Mouse (Mus musculus): ENCODE results near the gene Cenpp.
A peak's percentile ranks its signal among the peaks of the same experiment; 100 is the strongest.
"Not testable (repeated sequence)": the region's sequence is repeated elsewhere in the genome, so short reads cannot be mapped to it uniquely, and the experiment has no call there.

The Cenpp gene

GRCm38 (mm10) chr13:49603603-49604002, 49.0 kb downstream of the Cenpp start:
- DNase-seq = no peak

- DNase-seq = not testable (repeated sequence)
These were observed 50.0 kb downstream of the Cenpp start for GRCm38 (mm10) chr13:49602541-49602940.

DNA sequence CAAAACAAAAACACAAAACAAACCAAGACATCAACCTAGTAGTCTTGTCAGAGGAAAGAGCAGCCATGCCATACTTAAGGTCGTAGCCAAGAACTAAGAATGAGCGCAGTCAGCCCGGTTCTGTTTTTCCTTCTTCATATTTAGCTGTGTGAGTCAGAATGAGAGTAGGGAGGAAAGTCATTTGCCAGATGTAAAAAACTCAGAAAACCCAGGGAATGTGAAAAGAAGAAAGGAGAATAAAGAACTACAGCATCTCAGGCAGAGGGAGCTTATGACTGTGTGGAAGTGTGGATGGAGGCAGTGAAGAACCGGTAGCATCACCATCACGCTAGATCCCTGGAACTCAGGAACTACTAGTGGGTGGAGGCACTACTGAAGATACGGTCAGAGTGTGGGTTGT, 66.5 kb downstream of the Cenpp start:
- DNase-seq = no peak

DNA sequence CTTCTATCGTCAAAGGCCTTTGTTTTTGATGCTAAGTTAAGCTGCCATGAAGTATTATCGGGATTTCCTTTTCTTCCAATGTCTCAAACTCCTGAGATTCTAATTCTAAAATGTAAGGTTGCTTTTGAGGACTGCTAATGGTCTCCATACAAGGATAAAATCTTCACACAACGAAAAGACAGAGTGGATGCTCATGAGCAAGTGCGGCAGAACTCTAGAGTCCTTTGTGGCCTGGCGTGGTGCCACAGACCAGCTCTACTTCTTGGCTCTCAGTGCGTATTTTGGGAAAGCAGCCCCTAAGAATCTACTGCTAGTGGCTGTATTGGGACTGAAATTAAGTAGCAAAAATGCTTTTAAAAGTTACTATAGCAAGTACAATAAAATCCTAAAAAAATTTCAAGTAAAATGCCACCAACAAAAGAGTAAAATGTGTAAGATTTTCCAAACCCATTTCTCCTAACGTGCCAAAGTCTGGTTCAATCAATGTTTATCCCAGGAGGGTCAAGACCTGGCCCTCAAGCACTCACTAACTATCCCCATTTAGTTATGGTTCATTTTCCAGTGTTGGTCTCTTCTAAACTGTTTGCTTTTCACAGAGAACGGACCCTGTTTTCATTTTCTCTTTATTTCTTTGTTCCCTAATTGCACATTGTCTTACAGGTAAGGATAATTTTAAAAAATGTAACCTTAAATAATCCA, 68.1 kb downstream of the Cenpp start:
- DNase-seq = peak; percentile 41

- no peak for DNase-seq
These were observed 68.7 kb downstream of the Cenpp start for GRCm38 (mm10) chr13:49583859-49584258.

DNA sequence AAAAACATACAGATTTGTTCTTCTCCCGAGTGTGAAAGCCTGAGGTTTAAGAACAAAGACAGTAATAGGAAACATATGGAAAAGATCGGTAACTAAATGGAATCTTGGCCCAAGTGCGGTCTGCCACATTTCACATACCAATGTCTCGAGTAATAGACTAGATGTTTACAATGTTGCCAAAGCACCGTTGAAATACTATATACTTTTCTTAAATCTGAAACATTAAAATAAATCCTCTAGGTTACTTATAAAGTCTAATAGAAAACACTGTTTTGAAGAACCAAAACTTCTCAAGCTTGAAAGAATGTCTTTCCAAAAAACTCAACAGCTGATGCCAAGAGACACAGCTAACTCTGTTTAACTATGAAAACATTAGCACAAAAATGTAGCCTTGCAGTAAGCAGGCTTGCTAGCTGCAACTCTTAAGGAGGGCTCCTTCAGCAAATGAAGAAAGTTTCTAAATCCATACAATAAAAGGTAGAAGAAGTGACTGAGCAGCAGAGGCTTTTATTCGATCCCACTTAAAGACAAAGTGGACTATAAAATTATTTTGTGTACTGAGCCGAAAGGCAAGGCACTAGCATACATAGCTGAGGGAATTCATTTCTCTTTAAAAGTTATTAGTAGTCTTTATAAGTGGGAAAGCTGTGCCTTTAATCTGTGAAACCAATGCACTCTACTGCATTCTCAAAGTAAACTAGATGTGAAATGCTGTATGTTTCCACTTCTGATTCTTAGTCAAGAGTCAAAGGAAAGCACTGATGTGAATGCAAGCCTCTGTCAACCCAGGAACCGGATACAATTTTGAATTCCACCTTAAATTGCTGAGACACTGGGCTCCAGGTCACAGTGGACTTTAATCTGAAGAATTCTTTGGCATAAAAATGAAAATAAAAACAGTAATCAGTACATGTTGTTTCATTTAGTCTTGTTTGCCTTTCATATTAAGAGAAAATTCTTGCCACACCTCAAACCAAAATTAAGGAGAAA, 70.7 kb downstream of the Cenpp start, which contains the start of gene Omd:
TSS of gene Omd (plus strand) at position 922 of the 990 bp plus-strand sequence.
- no peak for DNase-seq

GRCm38 (mm10) chr13:49571418-49571817, 81.2 kb downstream of the Cenpp start:
- DNase-seq = no peak

- no peak for DNase-seq
These were observed 82.2 kb downstream of the Cenpp start for GRCm38 (mm10) chr13:49570371-49570770.

- no peak for DNase-seq
These were observed 88.2 kb downstream of the Cenpp start for GRCm38 (mm10) chr13:49564347-49564746.

DNA sequence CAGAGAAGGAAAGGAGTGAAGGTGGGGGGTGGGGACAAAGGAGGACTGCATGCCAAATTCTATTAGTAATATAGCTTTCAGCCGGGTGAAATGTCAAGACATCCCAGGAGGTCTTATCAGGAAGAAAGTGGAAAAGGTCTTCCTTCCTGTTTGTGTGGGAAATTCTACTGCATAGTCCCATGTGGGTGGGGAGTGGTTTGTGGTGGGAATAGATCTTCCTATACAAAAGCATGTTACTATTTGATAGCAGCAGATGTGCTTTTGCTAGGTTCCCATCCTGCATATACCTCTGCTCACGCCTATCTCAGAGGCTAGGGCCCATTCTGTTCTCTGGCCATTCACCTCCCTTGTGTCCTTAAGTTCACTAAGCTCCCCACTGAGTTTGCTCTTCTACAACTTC, 91.7 kb downstream of the Cenpp start:
- DNase-seq = no peak

DNA sequence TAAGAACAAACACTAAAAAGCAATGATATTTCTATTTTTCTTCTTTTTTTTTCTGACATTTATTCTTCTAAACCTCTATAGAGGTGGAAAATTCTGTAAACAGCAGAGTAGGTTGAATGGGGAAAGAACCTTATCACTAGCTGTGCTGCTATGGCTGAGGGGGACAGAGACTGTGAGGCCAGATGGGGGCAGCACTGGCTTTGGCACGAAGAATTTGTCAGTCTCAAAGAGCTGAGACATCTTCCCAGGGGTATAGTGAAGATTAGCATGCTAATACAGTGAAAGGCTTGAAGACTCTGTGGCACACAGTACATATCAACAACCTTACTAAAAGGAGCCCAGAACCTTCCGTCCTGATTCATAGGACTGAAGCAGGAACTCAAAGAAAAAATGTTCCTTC, 93.4 kb downstream of the Cenpp start:
- DNase-seq = peak; percentile 62

DNA sequence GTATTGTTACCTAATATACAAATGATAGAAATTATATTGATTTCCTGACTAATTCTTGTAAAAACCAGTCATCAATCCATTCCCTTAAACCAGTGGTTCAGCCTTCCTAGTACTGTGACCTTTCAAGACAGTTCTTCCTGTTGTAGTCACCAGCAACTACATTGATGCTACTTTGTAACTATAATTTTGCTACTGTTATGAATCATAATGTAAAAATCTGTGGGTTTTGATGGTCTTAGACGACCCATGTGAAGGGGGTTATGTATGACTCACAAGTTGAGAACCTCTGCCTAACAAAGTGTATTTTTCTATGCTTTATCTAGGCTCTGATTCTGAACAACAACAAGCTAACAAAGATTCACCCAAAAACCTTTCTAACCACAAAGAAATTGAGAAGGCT, 95.7 kb downstream of the Cenpp start:
- no peak for DNase-seq

DNA sequence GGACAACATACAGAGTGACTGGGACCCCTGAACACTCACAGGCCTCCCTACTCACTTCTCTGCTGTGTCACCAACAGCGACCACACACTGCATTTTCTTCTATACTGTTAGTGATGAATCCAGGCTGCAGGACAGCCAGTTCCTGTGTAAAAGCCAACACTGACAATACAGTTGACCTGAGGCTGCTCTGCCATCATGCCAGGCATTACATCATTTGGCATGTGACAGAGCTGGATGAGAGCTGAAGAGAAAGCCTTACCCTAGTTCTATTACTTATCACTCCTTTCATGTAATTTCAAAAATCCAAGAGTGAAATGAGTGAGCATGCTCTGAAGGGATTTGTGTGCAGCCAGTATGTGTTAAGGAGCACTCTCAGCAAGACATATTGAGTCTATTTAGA, 96.4 kb downstream of the Cenpp start:
- DNase-seq = peak; percentile 11

DNA sequence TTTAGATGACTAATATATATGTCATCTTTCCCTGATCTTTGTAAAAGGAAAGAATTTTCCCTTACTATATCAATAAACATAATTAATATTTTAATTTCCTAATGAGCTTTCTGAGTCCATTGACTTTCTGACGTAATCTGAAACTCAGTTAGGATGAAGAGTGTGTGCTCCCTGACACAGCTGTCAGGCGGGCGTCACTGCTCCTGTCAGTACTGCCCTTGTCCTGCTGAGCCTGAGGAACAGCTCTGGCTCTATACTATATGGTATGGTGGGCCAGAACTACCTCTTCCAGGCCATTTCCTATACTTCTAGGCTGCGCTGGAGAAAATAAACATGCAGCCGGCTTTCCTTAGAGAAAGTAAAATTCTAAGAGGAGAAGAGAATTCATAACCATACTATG, 98.1 kb downstream of the Cenpp start:
- no peak for DNase-seq

DNA sequence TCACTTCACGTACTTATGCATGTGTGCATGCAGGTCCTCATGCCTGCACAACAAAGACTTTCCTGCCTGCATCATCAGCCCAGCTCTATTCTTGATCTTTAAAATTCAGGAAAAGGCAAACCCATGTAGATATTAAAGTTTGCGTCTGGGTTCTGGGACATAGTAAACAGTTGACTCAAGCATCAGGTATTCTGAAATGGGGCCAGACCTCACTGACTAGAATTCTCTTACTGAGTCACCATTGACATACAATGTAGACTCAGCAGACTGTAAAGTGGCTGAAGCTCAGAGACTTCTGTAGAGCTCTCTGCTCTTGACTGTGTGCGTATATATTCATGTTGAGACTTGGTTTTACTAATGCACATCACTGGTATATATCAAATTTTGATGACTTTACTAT, 103.0 kb downstream of the Cenpp start:
- DNase-seq = no peak

DNA sequence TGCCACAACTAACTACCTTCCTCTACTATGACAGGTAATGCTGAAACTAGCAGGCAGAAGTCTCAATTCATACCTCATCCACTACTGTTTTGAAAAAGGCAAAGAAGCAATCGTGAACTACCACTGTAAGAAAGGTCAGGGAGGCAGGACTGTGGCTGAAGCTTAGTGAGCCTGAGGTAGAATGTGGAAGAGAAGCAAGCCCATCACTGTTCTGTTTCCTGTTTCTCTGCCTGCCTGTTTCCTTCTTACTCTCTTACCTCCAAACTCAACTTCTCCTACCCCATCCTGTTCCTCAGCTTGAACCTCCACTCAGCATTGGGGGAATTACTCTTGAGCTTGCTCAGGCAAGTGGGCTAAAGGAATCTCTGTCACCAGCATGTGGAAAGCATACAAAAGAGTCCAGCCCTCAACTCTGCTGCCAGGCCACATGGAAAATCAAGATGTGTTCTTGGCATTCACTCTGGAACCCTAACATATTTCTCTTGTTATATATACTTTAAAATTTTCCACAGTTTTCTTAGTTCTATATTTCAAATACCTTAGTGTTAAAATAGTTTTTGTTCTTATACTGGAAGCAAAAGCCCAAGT, 104.9 kb downstream of the Cenpp start:
- no peak for DNase-seq

GRCm38 (mm10) chr13:49546517-49546916, 106.1 kb downstream of the Cenpp start:
- peak; percentile 13 for DNase-seq

DNA sequence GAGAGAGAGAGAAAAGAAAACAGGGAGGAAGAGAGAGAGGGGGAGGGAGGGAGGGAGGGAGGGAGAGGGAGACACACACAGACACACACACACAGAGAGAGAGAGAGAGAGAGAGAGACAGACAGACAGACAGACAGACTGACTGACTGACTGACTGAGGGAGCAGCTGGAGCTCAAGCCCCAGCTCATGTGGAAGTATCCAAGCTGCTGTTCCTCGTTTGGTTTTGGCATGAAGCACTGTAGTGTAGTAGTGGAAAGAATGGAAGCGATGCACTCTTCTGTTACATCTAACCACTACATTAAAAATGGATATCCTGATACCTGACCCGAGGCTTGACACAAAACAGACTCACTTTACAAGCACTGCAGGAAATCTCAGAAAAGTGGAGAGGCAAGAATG, 106.9 kb downstream of the Cenpp start:
- no peak for DNase-seq

- no peak for DNase-seq
These were observed 108.3 kb downstream of the Cenpp start, which contains the start of gene Aspn for GRCm38 (mm10) chr13:49544279-49544678. Gene Aspn (plus strand): TSS chr13:49544443.

DNA sequence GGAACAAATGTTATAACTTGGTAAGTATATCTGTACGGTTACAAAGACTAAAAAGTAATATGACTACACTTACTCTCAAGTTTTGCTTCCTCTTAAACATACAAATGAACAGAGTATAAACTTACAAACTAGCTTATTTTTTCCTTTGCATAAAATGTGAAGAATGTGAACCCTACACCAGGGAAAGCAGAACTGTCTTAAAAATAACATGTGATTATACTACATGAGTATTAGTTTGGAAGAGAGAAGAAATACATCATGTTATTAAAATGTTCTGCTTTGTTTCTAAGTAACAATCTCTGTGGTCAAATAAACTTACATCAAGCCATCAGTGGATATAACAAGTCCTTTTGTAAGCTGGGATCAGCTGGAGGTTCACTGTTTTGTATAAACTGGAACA, 113.9 kb downstream of the Cenpp start:
- DNase-seq = no peak

DNA sequence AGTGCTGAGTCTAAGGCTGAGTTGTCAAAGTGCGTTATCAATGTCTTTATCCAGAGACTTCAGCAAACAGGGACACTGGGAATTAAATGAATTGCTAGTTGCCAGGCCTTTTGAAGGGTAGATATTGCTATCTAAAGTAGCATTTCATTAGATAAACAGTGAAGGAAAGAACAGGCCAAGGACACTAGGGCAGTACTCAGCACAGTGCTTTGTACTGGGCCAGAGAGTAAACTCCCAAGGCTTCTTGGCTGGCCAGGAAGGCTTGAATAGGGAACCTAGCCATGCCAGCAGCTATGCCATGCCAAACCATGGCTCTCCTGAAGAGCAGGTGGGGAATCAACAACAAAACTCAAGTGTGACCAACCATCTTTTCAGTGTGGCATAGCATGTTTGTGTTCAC, 115.6 kb downstream of the Cenpp start:
- DNase-seq = no peak

DNA sequence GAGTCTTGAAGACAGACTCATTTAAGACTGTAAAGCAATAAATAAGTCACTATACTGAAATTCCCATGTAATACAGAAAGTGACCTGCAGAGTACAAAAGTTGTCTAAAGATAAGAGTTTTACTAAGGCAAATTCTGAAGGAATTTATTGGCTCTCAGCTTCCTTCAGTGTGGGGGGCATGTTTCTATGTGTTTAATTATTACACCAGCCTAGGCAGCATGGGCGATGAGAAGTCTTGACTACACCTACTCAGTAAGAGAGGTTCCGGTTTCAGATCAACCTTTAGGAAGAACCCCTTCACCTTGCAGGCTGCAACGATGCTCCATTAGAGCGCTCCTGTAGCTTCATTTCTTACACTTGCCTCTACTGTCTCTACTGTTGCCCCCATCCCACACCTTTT, 121.9 kb downstream of the Cenpp start:
- DNase-seq = no peak

DNA sequence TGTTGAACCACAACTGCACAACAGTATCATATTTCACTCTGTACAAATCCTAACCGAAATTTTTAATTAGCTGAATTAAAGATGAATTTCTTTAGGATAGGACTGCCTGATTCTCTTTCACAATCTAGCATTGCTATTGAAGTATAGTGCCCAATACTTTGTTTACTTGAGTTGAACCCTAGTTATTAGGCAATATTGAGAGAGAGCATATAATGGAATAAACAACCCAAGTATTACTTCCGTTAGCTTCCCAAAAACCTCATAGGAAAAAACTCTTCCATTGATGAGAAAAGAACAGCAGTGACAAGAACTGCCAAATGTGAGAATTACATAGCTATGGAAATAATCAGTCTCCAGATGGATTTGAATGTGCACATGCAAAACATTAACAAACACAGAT, 126.3 kb downstream of the Cenpp start:
- DNase-seq = no peak

GRCm38 (mm10) chr13:49518761-49519160, 133.8 kb downstream of the Cenpp start:
- DNase-seq = no peak

All from lung, postnatal 14 days (tissue).